Mouse (Mus musculus) liver, embryonic 14.5 days (tissue): ENCODE measurements around the gene Ankrd36.

ENCODE experiments used
- CTCF ChIP-seq: IDR thresholded peaks from 2 replicates; pipeline ENCODE4 v1.5.1; 2016; ENCODE audit warnings: antibody characterized with exemption, low read depth, control low read depth
- EP300 ChIP-seq: IDR thresholded peaks from 2 replicates; pipeline ENCODE4 v1.6.1; 2016; ENCODE audit warnings: antibody characterized with exemption, low read depth

DNA sequence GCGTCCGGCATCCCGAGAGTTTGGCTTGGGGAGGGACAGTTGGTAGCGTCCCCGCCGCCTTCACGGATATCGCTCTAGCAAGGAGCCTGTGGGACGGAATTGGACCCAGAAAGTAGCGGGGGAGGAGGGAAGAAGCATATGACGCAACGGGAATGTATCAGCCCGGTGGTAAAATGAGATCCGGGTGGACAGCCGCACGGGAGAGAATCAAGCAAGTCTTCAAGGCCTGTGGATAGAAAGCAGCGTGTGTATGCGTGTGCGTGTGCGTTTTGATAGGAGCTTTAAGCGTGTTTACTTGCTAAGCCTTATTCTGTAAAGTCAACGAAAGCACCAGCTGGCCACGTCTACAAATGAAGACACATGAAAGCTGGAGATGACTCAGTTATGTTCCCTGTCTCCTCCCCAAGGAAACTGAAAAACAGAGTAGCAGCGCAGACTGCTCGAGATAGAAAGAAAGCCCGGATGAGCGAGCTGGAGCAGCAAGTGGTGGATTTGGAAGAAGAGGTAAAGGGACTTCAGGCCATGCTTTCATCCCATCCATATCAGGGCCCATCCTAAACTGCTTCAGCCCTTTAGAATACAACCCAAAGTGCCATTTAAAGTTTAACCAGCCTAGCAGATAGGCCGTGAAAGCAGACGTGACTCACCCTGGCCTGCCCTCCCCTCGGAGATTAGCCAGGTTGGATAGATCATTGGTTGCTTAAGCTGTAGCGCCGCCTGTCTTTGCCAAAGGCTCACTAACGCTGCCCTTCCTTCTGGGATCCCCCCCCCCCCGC is 47.8 kb upstream of the Ankrd36 start:
- TF ChIP-seq CTCF (peak; percentile 81), EP300 (no peak)
